Mouse (Mus musculus) layer of hippocampus, adult 8-10 months (tissue): ENCODE data around the gene Trappc4. TPM values are rescaled to one million over a fixed set of nuclear protein-coding genes. Genes with fewer than 3 reads are reported as not detected.
"Not testable (repeated sequence)": the region's sequence is repeated elsewhere in the genome, so short reads cannot be mapped to it uniquely, and the experiment has no call there.

Source experiments
- DNase-seq, 2 experiments: peaks; one replicate each; pipeline ENCODE4 v3.0.0; 2022; ENCODE audit warnings: low spot score in 2 of 2
- total RNA-seq, 4 experiments: library from RNA; stranded (reverse); gene quantifications; 2 replicates each; pipeline ENCODE4 v1.2.4; 2022

Gene Trappc4
- total RNA-seq, 4 experiments from 2014 or later = 63.7 to 73.0 (median 68.9) TPM

DNA sequence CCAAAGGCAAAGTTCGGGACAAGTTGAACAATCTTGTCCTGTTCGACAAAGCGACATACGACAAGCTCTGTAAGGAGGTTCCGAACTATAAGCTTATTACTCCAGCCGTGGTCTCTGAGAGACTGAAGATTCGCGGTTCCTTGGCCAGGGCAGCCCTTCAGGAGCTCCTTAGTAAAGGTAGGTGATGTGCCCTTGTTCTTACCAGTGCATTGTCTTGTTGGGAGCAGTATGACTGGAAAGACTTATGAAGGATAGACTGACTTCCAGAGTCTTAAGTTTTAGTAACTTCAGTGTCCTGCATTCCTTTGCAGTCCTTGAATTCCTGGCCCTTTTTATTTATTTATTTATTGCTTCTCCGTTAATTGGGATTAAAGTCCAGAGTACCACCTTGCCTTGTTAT is 1.3 kb upstream of the Trappc4 start:
- DNase-seq = not testable (repeated sequence)

DNA sequence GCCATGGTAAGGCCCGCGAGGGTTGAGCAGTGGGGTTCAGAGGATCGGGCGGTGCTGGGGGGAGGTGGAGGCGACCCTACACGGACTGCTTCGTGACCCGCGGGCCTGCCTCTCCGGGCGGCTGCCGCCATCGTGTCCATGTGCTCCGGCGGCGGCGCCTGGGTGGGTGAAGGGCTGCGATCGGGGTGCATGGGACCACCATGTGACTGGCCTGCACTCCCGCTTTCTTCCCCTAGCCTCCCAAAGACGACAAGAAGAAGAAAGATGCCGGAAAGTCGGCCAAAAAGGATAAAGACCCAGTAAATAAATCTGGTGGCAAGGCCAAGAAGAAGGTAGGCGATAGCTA is 325 bp upstream of the Trappc4 start:
- DNase-seq = no peak

DNA sequence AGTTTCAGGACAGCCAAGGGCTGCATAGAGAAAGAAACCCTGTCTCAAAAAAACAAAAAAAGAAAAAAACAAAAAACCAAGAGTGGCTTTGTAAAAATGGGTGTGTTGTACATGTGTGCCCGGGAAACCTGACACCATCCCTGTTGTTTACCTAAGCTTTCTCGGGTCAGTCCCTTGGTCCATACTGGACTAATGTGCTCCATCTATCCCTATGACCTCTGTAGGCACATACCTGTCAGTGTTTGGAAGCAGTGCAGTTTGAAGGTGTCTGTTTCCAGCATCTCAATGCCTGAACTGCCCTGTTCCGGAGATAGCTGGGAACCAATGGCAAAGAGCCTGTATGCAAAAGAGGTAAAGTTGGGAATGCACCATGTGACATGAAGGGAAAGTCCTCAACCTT is 2.4 kb downstream of the Trappc4 start:
- DNase-seq = no peak

DNA sequence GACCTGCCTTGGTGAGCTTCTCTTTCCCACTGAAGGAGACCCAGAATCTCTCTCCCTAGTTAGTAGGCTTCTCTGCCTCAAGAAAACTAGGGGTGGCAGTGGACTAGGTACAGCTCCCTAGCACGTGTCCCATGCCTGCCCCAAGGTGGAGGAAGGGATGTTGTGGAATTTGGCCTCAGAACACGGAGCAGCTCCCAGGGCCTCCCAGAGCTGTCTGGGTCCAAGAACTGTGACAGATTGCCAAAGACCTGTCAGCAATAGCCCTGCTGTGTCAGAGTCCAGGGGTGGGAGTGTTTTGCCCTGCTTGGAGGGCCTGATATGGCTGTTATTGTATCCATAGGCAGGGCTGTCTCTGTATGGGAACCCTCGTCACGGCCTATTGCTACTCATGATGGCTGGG is 6.3 kb downstream of the Trappc4 start:
- DNase-seq = no peak

DNA sequence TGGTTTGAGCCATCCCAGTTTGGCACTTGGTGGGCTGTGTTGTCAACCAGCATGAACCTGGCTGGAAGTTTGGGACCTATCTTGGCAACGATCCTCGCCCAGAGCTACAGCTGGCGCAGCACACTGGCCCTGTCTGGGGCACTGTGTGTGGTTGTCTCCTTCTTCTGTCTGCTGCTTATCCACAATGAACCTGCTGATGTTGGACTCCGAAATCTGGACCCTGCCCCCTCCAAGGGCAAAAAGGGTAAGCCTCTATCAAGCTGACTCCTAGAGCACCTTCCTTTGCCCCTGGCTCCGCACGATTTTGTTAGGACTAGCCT is 7.6 kb downstream of the Trappc4 start:
- DNase-seq = no peak

DNA sequence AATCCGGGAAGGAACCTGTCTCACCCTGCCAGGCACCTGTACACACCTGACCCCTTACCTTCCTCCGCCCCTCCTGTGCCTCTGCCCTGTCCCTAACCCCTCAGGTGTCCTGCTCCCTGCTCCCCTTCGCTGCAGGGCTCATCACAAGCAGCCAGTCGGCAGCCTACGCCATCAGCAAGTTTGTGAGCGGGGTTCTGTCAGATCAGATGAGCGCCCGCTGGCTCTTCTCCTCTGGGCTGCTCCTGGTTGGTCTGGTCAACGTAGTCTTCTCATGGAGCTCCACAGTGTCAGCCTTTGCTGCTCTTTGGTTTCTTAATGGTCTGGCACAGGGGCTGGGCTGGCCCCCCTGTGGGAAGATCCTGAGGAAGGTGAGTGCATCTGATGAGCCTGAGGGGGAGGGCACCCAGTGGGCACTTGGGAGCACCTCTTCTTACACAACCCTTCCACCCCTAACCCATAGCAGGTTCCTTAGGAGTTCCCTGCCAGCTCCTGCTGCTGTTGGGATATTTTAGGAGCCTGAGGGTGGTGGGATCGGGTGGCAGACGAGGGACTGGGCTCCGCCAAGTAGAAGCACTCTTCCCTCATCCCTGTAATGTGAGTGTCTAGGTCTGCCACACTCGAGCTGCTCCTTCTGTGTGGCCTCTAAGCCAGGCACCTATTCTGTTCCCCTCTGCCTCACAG is 8.1 kb downstream of the Trappc4 start:
- DNase-seq = no peak

DNA sequence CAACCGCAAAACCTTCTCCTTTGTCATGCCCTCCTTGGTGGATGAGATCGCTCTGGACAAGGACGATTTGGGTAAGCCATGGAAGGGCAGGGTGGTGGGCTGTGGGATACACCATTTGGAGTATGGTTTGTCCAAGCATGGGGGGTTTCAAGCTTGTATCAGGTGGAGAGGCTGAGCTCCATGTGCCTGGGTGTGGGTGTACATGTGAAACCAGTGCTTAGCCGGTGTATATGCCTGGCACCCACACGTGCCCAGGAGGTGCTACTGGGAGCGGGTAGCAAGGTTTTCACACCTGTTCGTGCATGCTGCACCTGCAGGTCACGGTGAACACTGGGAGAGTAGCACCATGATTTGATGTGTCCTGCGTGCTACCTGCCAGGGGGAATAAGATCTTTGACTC is 8.8 kb downstream of the Trappc4 start:
- DNase-seq = no peak

DNA sequence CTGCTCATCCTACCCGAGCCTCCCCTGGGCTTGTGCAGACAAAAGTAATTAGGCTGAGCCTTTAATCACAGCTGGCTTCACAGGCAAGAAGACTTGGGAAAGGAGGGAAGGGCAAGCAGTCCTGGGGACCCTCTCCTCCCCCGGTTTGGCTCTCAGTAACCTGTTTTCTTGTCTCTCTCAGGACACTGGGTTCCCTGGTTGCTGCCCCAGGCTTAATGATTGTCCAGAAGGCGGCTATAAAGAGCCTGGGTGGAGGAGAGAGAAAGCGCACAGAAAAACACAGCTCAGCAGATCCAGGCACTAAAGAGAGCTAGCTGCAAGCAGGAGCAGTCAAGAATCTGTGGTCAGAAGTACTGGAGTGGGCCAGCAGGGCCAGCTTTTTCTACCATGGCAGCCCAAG is 9.3 kb downstream of the Trappc4 start:
- DNase-seq = no peak

DNA sequence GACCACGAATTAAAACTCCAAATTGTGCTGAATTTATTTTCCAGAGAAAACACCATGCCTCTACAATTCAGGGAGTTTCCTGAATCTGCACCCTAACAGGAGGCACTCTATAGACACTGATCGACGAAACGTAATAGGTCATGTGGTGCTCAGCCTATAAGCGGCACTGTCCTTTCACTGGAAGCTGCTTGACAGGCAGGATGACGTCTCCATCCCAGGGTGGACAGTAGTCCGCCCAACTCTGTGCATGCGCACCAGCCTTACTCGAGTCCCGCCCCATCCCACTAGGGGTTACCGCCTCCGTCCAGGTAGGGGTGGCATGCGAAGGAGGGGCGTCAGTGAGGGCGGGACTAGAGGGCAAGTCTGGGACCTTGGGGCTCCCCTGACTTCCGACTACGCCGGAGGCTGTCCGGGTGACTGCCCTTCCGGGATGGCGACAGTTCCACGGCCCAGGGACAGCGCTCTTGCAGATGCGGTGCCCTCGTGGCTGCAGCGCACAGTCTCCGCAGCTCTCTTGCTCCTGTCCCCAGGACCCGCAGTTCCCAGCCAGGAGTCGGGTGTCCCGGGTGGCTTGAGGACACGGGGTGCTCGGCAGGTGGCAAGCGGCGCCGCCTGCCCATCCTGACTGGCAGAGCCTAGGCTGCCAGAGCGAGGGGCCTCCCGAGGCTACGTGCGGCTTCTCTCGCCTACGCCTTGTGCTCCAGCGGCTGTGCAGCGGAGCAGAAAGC is 10.6 kb downstream of the Trappc4 start, which contains the start of gene Slc37a4:
TSS of gene Slc37a4 (plus strand) at position 169 of the 728 bp plus-strand sequence.
- DNase-seq = peak; percentile 91 to 96

DNA sequence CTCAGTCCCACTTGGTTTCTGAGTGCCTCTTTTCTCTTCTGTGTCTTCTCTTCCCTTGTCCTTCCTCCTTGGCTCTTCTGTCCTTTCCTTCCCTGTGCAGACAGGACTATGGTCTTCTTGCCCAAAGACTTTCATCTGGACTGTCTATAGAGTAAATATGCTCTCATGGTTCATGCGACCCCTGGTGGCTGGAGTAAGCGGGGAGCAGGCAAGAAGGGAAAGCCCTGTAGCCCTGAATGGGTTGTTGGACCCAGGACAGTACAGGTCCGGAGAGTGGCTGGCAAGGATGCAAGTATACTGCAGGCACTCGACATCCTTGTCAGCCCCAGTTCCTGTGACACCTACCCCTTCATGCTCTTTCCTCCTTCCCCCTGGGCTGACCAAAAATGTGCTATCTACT is 15.9 kb downstream of the Trappc4 start:
- DNase-seq = peak in 1 of 2 experiments; percentile 59

DNA sequence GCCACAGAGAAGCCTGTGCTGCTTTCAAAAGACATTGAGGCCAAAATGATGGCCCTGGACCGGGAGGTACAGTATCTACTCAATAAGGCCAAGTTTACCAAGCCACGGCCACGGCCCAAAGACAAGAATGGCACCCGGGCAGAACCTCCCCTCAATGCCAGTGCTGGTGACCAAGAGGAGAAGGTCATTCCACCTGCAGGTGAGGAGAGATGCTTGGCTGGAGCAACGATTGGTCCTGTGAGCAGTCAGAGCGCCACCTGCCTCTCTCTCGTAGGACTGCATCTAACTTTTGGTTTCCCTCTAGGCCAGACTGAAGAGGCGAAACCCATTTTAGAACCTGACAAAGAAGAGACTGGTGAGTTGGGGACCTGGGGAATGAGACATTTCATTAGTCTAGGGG is 18.1 kb downstream of the Trappc4 start:
- DNase-seq = no peak

DNA sequence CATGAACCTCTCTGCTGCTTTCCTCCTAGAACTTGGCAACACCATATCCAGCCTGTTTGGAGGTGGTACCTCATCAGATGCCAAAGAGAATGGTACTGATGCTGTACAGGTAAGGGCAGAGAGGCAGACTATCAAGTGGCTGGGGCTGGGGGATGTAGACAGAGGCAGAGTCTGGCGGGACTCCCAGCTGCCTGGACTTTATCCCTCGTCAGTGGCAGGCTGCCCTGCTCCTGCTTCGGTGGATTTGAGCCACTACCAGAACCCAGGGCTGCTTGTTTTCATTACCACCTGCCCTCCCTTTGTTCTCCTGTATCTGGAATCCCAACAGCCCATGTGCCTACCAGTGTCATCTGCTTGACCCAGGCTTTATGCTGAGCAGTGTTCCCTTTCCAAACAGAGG is 20.2 kb downstream of the Trappc4 start:
- no peak for DNase-seq

DNA sequence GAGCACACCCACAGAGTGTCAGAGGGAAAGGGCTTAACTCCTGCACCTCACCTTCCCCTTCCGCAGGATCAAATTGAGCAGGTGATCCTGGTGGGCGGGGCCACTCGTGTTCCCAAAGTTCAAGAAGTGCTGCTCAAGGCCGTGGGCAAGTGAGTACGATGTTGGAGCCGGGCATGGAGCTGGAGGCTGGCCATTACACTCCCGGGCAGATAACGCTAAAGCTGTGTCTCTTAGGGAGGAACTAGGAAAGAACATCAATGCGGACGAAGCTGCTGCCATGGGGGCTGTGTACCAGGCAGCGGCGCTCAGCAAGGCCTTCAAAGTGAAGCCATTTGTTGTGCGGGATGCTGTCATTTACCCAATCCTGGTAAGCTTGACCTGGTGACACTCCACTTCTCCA is 22.8 kb downstream of the Trappc4 start:
- no peak for DNase-seq

DNA sequence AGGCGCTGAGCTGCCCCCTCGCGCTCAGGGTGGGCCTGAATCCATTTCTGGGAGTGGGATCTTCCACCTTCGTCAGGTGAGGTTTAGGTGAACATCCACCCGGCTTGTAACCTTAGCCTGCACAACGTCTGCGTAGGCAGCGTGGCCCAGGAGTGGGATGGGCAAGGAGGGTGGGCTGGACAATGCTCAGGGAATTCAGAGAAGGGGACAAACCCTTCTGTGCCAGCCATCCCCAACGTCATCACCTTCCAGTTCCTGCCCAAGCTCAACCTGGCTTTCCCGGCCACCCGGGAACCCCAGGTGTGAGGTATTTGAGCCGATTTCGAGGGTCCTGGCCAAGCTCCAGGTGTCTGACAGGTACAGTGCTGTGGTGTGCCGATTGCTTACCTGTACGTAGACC is 27.5 kb downstream of the Trappc4 start:
- peak in 1 of 2 experiments; percentile 40 for DNase-seq

DNA sequence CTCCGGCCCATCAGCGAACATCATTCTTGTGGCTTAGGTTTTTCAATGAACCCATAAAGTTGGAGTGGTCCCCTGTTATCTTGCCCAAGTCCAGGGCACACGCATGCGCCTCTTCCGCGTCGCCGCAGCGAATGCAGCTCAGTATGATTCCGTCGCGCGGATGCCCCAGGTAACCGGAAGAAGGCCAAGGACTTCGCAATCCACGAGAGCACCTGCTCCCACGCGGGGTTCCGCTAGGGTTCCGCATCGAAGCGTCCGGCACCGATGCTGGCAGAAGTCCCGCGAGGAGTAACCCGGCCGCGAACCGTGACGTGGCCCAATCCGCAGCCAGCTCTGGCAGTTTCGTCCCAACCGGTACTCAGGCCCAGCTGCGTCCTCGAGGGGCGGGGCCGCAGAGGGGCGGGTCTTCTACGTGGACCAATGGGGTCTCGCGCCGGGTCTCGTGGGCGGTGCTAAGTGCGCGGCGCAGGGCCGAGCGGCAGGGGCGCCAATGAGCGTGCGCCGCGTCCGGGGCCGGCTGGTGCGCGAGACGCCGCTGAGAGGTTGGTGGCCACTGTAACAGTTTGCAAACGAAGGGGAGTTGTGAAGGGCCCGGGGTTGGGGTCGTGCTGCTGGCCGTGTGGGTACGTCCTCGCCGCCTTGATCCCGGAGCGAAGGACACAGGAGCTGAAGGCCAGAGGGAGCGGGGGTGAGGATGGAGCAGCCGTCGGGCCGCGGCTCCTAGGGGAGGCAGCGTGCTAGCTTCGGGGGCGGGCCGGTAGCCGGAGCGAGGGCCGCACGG is 28.2 kb downstream of the Trappc4 start, which contains the start of gene Hyou1:
TSS of gene Hyou1 (plus strand) at position 437 of the 781 bp plus-strand sequence.
- peak; percentile 98 to 99 for DNase-seq

DNA sequence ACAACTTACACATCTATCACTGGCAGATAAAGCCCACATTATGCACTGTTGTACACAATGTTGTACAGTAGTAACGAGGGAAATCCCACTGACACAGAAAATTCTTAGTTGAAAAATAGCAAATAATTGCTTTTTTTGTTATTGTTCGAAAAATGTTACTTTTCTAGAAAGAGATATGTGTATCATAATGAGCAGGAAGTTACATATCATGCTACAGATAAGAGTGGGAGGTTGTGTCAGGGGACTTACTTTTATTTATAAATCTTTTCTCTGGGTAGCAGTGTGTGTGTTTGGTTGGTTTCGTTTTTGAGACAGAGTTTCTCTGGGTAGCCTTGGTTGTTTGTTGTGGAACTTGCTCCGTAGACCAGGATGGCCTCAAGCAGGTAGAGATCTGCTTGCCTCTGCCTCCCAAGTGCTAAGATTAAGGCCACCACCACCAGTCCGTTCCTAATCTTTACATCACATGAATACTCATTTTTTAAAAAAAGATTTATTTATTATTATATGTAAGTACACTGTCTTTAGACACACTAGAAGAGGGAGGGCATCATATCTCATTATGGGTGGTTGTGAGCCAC is 29.2 kb downstream of the Trappc4 start:
- no peak for DNase-seq

DNA sequence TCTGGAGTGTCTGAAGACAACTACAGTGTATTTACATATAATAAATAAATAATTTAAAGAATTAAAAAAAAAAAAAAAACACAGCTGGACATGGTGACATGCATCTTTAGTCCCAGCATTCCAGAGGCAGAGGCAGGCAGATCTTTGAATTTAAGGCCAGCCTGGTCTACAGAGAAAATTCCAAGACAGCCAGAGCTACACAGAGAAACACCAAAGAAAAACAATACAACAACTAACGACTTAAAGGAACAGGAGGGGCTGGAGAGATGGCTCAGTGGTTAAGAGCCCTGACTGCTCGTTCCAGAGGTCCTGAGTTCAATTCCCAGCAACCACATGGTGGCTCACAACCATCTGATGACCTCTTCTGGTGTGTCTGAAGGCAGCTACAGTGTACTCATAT is 30.1 kb downstream of the Trappc4 start:
- DNase-seq = not testable (repeated sequence)

DNA sequence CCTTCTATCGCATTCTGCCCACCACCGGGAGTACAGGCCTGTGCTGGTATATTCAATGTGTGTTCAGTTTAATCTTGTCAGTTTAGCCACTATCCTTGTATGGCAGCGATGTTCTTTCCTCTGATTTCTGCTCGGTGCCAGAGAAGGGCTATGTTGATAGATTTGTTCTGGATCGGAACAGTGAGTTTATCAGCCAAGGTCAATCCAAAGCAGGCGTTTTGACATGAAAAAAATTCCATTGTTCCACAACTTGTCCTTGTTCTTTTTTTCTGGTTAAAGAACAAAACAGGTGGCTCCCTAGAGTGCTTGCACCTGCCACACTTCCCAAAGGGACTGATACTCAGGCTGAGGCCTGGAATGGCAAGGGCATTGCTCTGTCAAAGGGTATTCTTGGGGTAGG is 31.3 kb downstream of the Trappc4 start:
- no peak for DNase-seq

DNA sequence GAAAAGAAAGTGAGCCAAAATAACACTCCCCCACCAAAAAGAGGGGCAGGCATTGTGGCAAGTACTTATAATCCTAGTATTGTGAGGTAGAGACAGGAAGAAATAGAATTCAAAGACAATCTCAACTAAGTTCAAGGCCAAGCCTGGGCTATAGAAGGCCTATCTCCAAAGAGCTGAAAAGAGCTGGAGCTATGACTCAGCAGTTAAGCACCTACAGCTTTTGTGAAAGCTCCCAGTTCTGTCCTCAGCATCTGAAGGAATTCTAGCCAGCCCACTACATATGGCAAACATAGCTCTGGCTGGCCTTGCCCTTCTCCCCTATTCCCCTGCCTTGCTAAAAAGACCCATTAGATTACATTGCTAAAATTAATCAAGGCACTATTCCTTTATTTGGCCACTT is 34.0 kb downstream of the Trappc4 start:
- no peak for DNase-seq

DNA sequence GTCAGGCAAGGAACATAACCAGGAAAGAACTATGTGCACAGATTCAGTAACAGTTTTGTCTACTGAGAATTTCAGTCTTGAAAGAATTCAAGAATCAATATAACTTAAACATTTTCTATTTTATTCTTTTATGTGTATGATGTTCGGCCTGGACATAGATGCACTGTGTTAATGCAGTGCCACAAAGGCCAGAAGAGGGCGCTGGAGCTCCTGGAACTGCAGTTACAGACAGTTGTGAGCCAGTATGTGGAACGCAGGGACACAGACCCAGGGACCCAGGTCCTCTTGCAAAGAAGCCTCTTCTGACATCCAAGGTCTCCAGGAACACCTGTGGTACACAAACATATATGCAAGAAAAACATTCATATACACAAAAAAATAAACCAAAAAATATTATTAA is 42.9 kb downstream of the Trappc4 start:
- no peak for DNase-seq

DNA sequence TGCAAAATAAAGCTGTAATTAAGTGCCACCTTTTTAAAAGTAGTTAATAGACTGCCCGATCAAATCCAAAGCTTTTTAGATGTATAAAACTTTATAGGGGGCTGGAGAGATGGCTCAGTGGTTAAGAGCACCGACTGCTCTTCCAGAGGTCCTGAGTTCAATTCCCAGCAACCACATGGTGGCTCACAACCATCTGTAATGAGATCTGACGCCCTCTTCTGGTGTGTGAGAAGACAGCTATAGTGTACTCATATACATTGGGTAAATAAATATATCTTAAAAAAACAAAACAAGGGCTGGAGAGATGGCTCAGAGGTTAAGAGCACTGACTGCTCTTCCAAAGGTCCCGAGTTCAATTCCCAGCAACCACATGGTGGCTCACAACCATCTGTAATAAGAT is 45.5 kb downstream of the Trappc4 start:
- not testable (repeated sequence) for DNase-seq
